Mouse (Mus musculus) cortical plate, adult 2 months (tissue): ENCODE measurements around the gene Ripor2.

Source experiments
- CTCF ChIP-seq: fragments of 200-500 bp; IDR thresholded peaks from 2 replicates; pipeline ENCODE4 v1.5.1; 2011; ENCODE audit warnings: mild to moderate bottlenecking, control low read depth, low read length; ENCODE audit not compliant: insufficient read depth; ENCODE audit errors: extremely low read depth
- POLR2A ChIP-seq: fragments of 200-500 bp; IDR thresholded peaks from 2 replicates; pipeline ENCODE4 v1.6.1; 2011; ENCODE audit warnings: mild to moderate bottlenecking, low read length, control low read depth; ENCODE audit not compliant: insufficient read depth; ENCODE audit errors: extremely low read depth

- TF ChIP-seq CTCF (no peak), POLR2A (no peak)
Measured at GRCm38 (mm10) chr13:24538012-24538411, 44.0 kb upstream of the Ripor2 start.
